Mouse (Mus musculus): ENCODE measurements around the gene Baiap2. TPM values are rescaled to one million over a fixed set of nuclear protein-coding genes. Genes with fewer than 3 reads are reported as not detected.

Baiap2 gene
- polyA plus RNA-seq, 1 experiment from 2014 or later, result 7.0 TPM

DNA sequence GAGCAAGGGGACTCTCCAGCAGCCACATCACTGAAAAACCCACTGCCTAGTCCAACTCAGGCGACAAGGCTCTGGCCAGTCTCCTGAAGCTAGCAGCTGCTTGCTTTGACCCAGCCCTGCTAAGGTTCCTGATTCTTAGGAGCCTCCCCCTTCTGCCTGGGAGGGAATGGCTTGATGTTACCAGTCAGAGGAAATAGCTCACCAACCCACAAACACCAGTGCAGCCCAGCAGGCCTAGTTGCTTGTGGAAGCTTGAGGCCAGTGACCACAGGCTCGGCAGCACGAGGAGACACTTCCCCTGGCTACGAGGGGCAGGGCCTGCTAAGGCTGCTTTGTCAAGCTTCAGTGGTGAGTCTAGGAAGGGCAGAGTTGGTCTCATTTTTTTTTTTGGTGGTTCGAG lies 17.4 kb upstream of the Baiap2 start:
- 19% methylated on average over 5 of the region's 5 CpGs for WGBS (ENCODE audit: insufficient replicate concordance)
- no peak for ATAC-seq
- Histone ChIP-seq H3K36me3 (0 out of 2 replicates have a peak, but pooled peaks cover under 1% of the 10 kb centered on the region), H3K27ac (no peak overlapping the region), H3K4me1 (peaks cover 5% of the 10 kb centered on the region; the same call in 1 of the 2 replicates), H3K9me3 (replicated peaks) (no peaks in the 10 kb centered on the region), H3K4me2 (no peak overlapping the region), H3K4me3 (no peak overlapping the region), H3K9ac (no peak overlapping the region), H3K27me3 (replicated peaks) (no peaks in the 10 kb centered on the region)

DNA sequence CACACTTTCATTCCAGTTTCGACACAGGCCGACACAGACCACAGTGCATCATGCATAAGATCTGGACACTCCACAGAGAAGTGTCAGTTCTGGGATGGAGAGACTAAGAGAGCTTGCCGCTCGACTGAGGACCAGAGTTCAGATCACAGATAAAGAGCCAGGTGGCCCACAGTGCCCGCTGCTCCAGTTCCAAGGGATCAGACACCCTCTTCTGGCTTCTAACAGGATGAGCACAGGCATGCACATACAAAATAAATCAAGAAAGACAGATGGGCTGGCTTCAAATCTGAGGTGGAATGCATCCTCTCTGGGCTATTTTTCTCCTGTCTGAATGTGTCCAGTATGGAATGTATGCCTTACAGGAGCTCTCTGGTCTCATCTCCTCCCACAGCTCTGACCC lies 15.8 kb upstream of the Baiap2 start:
- H3K4me3 ChIP-seq, result no peak overlapping the region
- H3K4me2 ChIP-seq, result no peak overlapping the region
- no peak overlapping the region for H3K9ac ChIP-seq
- no peaks in the 10 kb centered on the region for H3K27me3 ChIP-seq (replicated peaks)
- peaks cover 5% of the 10 kb centered on the region; the same call in 1 of the 2 replicates for H3K4me1 ChIP-seq
- no peak for ATAC-seq
- 64% methylated on average over 5 of the region's 5 CpGs for WGBS (ENCODE audit: insufficient replicate concordance)
- no peaks in the 10 kb centered on the region for H3K36me3 ChIP-seq
- H3K27ac ChIP-seq, result no peak overlapping the region
- H3K9me3 ChIP-seq (replicated peaks), result 0 out of 2 replicates have a peak, but pooled peaks cover 4% of the 10 kb centered on the region

DNA sequence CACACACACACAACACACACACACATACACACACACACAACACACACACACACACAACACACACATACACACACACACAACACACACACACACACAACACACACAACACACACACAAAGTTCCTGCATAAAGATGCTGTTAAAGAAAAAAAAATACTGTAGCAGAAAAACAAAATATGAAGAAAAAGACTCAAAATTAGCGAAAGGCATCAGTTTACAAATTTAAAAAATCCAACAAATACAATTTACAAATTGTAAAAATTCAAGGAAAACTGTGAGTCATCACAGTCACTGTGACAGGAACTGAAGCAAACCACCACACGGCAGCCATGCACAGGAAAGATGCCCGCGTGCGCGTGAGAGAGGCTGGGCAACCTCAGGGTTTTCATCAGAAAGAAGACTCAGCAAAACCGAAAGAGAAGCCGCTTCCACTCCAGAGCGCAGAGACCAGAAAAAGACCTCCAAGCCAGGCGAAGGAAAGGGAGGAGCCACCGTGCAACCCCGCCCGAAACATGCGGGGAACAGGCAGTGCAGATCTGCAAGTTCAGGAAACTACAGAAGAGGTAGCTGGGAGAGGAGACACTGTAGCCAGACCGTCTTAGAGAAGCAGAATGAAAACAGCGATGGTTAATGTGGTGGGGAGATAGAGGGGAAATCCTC lies 14.4 kb upstream of the Baiap2 start:
- 0 out of 2 replicates have a peak, but pooled peaks cover 4% of the 10 kb centered on the region for H3K9me3 ChIP-seq (replicated peaks)
- H3K36me3 ChIP-seq, result no peaks in the 10 kb centered on the region
- H3K27me3 ChIP-seq (replicated peaks), result no peaks in the 10 kb centered on the region
- H3K9ac ChIP-seq, result 0 out of 2 replicates have a peak overlapping the region, but pooled peaks have one; percentile 3
- peak overlapping the region; percentile 22 for H3K4me3 ChIP-seq
- 17% methylated on average over 16 of the region's 16 CpGs for WGBS (ENCODE audit: insufficient replicate concordance)
- H3K4me2 ChIP-seq, result peak overlapping the region; percentile 49
- peaks cover 5% of the 10 kb centered on the region; the same call in 1 of the 2 replicates for H3K4me1 ChIP-seq
- ATAC-seq, result no peak
- H3K27ac ChIP-seq, result no peak overlapping the region

DNA sequence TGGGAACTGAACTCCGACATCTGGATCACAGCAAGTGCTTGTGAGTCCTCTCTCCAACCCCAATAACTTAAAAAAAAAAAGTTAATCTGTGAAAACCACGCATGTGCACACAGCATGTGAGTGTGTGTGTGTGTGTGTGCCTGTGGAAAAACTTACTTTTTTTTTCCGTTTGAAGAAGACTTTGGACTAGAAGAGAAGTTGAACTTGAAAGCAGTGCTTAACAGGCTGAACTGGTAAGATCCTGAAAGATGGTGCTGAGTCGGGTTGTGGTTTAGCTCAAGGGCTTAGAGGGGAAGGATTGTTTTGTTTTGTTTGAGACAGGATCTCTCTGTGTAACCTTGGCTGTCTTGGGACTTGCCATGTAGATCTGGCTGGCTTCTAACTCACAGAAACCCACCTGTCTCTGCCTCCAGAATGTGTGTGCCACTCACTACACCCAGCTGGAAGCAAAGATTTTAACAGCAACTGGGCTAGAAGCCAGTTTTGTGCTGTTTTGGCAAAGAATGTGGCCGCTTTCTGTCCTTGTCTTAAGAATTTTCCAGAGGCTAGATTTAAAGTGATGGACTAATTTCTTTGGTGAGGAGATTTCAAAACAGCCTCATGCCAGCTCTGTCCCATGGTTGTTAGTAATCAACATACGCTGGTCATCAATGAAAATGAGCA lies 12.8 kb upstream of the Baiap2 start:
- Histone ChIP-seq H3K4me3 (no peak overlapping the region), H3K4me2 (no peak overlapping the region), H3K27me3 (replicated peaks) (no peaks in the 10 kb centered on the region), H3K36me3 (no peaks in the 10 kb centered on the region), H3K9ac (no peak overlapping the region), H3K4me1 (peaks cover 5% of the 10 kb centered on the region; the same call in 1 of the 2 replicates), H3K27ac (no peak overlapping the region), H3K9me3 (replicated peaks) (0 out of 2 replicates have a peak, but pooled peaks cover 4% of the 10 kb centered on the region)
- no peak for ATAC-seq
- 60% methylated on average over 6 of the region's 6 CpGs for WGBS (ENCODE audit: insufficient replicate concordance)

DNA sequence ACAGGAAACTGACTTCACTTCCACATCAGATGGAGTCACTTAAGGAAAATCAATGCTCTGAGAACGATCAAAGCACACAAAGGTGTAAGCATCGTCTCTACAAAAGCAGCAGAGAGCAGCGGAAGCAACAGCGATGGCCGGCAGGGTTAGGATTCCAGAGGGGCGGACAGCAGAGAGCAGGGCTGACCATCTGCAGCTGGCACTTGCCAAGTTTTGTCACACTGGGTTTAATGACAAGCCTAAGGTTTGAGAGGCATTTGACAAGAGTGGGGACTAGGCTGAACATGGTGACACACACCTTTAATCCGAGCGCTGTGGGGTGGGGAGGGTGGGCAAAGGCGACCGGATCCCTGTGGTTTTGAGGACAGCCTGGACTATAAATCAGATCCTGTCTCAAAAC lies 10.8 kb upstream of the Baiap2 start:
- Histone ChIP-seq H3K4me2 (no peak overlapping the region), H3K4me3 (no peak overlapping the region), H3K27ac (no peak overlapping the region), H3K27me3 (replicated peaks) (peaks cover 3% of the 10 kb centered on the region; the same call in 1 of the 2 replicates), H3K9ac (no peak overlapping the region), H3K9me3 (replicated peaks) (0 out of 2 replicates have a peak, but pooled peaks cover 4% of the 10 kb centered on the region), H3K4me1 (peaks cover 17% of the 10 kb centered on the region), H3K36me3 (no peaks in the 10 kb centered on the region)
- WGBS (ENCODE audit: insufficient replicate concordance), result 63% methylated on average over 10 of the region's 10 CpGs
- ATAC-seq, result no peak

DNA sequence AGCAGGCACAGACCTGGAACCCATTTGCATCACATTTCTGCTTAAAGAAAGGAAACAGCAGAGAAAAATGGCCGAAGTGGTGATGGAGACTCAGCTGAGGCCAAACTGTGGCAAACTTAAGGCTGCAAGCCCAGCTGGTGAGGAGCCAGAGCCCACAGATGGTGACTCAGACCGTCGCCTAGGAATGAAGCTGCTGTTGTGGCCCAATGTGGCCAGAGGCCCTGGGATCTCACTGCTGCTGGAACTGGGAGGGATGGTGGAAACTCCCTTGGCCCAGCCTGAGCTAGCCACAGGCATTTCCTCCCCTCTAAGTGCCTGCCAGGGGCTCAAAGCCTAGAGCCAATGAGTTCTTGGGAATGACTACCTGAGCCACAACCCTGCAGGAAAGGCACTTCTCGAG lies 9.4 kb upstream of the Baiap2 start:
- H3K27ac ChIP-seq, result no peak overlapping the region
- 41% methylated on average over 4 of the region's 4 CpGs for WGBS (ENCODE audit: insufficient replicate concordance)
- peaks cover 16% of the 10 kb centered on the region for H3K27me3 ChIP-seq (replicated peaks)
- no peak overlapping the region for H3K9ac ChIP-seq
- ATAC-seq, result no peak
- peaks cover 26% of the 10 kb centered on the region for H3K4me1 ChIP-seq
- H3K36me3 ChIP-seq, result no peaks in the 10 kb centered on the region
- 0 out of 2 replicates have a peak, but pooled peaks cover 4% of the 10 kb centered on the region for H3K9me3 ChIP-seq (replicated peaks)
- H3K4me3 ChIP-seq, result no peak overlapping the region
- no peak overlapping the region for H3K4me2 ChIP-seq

DNA sequence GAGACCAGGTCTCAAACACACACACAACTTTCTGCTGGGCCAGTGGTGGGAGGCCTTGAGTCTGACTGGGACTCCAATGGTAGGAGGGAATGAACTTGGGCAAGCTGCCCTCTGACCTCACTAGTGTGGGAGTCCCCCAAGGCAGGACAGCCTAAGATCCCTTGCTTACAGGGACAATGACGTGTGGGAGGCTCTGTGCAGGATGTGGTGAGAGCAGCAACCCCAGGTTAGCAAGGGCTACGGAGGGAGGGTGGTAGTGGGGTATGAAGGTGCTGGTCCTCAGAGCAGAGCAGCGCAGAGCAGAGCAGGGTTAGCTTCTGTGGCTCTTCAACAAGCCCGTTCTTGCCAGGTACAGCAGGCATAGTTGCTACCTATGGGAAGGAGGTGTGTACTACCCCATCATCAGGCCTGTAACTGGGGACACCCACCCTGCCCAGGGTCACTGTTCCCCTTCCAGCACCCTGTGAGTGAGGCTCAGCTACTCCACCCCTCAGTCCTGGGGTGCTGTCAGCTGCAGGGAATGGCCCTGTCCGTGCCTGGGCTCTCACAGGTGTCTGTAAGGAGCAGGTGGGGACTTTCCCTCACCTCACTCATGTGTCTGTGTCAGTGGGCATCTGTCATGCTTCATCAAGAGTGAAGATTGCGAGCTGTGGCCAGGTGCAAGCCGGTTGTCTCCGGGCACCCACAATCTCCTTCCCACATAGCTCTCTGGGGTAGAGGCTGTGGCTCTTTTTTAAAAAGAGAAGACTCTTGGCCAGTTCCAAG lies 8.6 kb upstream of the Baiap2 start:
- Histone ChIP-seq H3K4me2 (no peak overlapping the region), H3K9ac (no peak overlapping the region), H3K9me3 (replicated peaks) (0 out of 2 replicates have a peak, but pooled peaks cover 4% of the 10 kb centered on the region), H3K4me1 (peaks cover 34% of the 10 kb centered on the region), H3K4me3 (no peak overlapping the region), H3K36me3 (no peaks in the 10 kb centered on the region), H3K27me3 (replicated peaks) (peaks cover 25% of the 10 kb centered on the region), H3K27ac (no peak overlapping the region)
- peak; percentile 15; the same call in 1 of the 2 replicates for ATAC-seq
- WGBS (ENCODE audit: insufficient replicate concordance), result 66% methylated on average over 8 of the region's 8 CpGs

DNA sequence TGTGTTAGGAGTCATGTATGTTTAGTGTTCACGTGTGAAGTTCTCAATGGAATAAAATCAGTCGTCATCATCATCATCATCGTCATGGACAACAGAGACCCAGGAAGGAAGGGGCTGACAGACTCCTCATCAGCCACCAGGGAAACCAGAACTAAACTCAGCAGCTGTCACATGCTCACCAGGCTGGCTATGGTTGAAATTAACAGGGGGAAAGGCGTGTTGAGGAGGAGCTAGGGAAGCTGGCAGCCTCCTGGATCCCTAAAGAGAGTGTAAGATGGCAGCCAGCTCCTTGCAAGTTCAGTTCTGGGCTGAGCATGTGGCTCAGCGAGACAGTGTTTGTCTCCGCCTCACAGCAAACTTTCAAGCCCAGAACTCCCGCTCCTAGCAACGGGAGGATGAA lies 7.8 kb upstream of the Baiap2 start:
- Histone ChIP-seq H3K27ac (no peak overlapping the region), H3K4me1 (peaks cover 42% of the 10 kb centered on the region), H3K36me3 (no peaks in the 10 kb centered on the region), H3K9ac (no peak overlapping the region), H3K4me2 (no peak overlapping the region), H3K9me3 (replicated peaks) (0 out of 2 replicates have a peak, but pooled peaks cover 4% of the 10 kb centered on the region), H3K4me3 (no peak overlapping the region), H3K27me3 (replicated peaks) (peaks cover 32% of the 10 kb centered on the region)
- no peak for ATAC-seq
- 58% methylated on average over 8 of the region's 8 CpGs for WGBS (ENCODE audit: insufficient replicate concordance)

DNA sequence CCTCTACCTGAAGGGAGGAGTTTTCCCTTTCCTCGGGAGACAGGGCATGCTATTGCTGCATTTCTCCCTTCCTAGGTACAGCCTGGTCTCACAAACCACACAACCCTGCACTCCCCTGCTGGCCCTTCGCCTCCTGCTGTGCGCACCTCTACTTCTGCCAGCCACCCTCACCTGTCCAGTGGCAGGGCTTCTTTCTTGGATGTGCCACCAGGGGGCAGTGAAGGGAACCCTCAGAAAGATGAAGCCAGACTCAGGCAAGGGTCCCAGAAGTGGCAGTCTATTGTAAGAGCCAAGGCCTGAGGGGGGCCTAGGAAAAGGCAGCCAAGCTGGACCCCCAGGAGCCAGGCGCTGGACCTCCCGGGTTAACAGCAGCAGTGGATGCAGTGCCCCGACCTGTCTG lies 7.1 kb upstream of the Baiap2 start:
- H3K4me1 ChIP-seq, result peaks cover 49% of the 10 kb centered on the region
- no peak for ATAC-seq
- WGBS (ENCODE audit: insufficient replicate concordance), result 45% methylated on average over 6 of the region's 6 CpGs

DNA sequence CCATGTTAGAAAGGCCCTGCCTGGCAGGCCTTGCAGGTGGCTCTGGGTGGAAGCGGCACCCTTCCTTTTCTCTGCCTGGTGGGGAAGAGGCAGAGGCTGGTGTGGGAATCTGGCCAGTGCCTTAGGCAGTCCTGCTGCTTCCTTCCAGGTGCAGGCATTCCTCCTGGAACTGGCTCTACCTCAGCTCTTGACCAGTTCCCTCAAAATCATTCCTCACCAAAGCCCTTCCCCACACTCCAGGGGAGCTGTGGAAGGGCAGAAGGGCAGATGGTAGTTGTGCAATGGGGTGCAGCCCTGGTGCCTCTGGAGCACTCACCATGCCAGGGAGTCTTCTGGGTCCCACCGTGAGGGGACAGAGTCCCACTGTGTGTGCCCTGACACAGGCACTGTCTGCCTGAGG lies 6.1 kb upstream of the Baiap2 start:
- no peak for ATAC-seq
- no peak overlapping the region; the same call in 1 of the 2 replicates for H3K9ac ChIP-seq
- H3K9me3 ChIP-seq (replicated peaks), result no peaks in the 10 kb centered on the region
- peaks cover 59% of the 10 kb centered on the region for H3K4me1 ChIP-seq
- H3K4me3 ChIP-seq, result no peak overlapping the region
- H3K4me2 ChIP-seq, result no peak overlapping the region
- no peaks in the 10 kb centered on the region for H3K36me3 ChIP-seq
- 0 out of 2 replicates have a peak overlapping the region, but pooled peaks have one; percentile 22 for H3K27ac ChIP-seq
- H3K27me3 ChIP-seq (replicated peaks), result peaks cover 49% of the 10 kb centered on the region
- WGBS (ENCODE audit: insufficient replicate concordance), result 63% methylated on average over 2 of the region's 2 CpGs

More for the DNA sequence above, 7.1 kb upstream of the Baiap2 start:
- no peak overlapping the region for H3K27ac ChIP-seq
- H3K9me3 ChIP-seq (replicated peaks), result 0 out of 2 replicates have a peak, but pooled peaks cover 4% of the 10 kb centered on the region
- H3K4me3 ChIP-seq, result no peak overlapping the region
- H3K36me3 ChIP-seq, result no peaks in the 10 kb centered on the region
- peaks cover 39% of the 10 kb centered on the region for H3K27me3 ChIP-seq (replicated peaks)
- H3K4me2 ChIP-seq, result no peak overlapping the region
- no peak overlapping the region for H3K9ac ChIP-seq

DNA sequence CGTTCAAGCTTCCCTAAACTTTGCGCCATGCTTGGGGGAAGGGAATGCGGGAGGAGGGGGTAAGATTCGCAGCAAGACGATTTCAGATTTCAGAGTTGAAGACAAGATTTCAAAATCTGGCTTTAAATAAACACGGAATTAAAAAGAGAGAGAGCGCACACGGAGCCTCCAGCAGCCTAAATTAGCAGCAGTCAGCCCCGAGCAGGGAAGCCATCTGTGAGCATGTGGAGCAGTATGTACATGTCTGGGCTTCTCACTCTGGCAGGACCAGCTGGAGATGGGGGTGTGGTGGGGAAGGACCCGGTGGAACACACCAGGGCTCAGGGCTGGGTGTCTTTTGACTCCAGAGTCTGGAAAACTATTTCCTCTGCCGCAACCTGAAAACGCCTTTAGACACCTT lies 5.3 kb upstream of the Baiap2 start:
- peaks cover 57% of the 10 kb centered on the region for H3K27me3 ChIP-seq (replicated peaks)
- no peaks in the 10 kb centered on the region for H3K36me3 ChIP-seq
- no peak for ATAC-seq
- peaks cover 67% of the 10 kb centered on the region for H3K4me1 ChIP-seq
- no peaks in the 10 kb centered on the region for H3K9me3 ChIP-seq (replicated peaks)
- no peak overlapping the region for H3K4me2 ChIP-seq
- 0 out of 2 replicates have a peak overlapping the region, but pooled peaks have one; percentile 22 for H3K27ac ChIP-seq
- WGBS (ENCODE audit: insufficient replicate concordance), result 53% methylated on average over 12 of the region's 12 CpGs
- no peak overlapping the region for H3K9ac ChIP-seq
- no peak overlapping the region for H3K4me3 ChIP-seq

Data from liver, embryonic 12.5 days (tissue).